Mouse (Mus musculus) right cerebral cortex, postnatal 10 days (tissue): ENCODE results near the gene Dnph1.
"Not testable (repeated sequence)": the region's sequence is repeated elsewhere in the genome, so short reads cannot be mapped to it uniquely, and the experiment has no call there.

Experiments used
- DNase-seq, 2 experiments: peaks; one replicate each; pipeline ENCODE4 v3.0.0; 2021; ENCODE audit warnings: low spot score in 2 of 2

Gene Dnph1

DNA sequence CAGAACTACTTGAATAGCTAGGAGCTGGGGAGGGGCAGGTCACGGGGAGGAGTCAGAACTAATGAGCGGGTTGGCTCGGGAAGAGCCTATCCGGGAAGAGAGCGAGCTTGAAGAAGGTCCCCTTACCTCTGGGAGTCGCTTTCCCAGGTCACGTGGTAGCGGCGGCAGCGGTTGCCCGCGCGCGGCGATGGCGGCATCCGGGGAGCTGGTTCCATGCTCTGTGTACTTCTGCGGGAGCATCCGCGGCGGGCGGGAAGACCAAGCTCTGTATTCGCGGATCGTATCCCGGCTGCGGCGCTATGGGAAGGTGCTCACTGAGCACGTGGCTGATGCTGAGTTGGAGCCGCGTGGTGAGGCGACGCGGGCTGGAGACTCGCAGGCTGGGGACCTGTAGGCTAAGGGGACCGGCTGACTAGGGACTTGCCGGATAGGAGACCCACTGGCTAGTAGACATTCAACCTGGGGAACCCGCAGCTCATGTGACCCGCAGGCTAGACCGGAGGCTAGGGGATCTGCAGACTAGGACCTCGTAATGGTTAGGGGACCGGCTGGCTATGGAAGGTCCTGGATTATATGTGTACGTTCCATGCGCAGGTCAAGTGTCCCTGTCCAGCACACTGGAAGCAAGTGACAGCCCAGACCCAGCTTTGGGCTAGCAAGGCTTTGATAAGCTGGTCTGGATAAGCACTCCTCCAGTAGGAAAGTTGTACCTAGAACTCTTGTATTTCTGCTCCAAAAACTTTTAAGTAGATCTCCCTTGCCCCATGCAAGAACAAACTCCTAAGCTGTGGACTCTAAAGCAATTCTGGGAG, at the start of gene Dnph1:
Gene Dnph1, plus strand, starts transcription at position 89 of the 812 bp plus-strand sequence.
- DNase-seq, result peak; percentile 91 to 93

GRCm38 (mm10) chr17:46452683-46453082, 43.8 kb upstream of the Dnph1 start:
- DNase-seq, result no peak

DNA sequence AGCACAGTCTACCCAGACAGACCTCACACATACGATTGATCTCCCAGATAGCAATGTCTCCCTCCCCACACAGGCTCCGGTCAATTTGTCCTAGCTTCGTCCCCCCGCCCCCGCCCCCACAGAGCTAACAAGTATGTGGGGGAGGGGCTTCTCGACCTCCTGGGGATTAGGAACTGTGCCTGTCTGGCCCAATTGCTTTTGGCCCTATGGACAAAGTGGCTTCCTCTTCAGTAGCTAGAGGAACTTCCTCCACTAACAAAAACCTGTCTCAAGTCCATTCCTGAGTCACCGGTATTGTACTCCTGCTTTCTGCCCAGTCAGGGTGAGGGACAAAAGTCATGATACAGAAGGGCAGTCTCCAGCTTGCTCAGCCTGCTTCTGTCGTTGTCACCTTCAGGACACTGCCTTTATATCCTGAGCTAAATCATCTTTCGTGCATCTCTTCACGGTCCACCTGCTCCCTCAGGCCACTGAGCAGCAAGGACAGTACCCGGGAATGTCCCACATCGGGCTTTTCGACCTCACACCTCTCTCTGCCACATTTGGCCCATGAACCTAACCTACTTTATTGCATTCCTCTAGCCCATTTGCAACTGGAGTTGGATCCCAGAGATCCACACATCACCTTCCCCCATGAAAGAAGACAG, 43.1 kb upstream of the Dnph1 start:
- no peak for DNase-seq

GRCm38 (mm10) chr17:46453970-46454411, 42.5 kb upstream of the Dnph1 start:
- DNase-seq, result no peak

DNA sequence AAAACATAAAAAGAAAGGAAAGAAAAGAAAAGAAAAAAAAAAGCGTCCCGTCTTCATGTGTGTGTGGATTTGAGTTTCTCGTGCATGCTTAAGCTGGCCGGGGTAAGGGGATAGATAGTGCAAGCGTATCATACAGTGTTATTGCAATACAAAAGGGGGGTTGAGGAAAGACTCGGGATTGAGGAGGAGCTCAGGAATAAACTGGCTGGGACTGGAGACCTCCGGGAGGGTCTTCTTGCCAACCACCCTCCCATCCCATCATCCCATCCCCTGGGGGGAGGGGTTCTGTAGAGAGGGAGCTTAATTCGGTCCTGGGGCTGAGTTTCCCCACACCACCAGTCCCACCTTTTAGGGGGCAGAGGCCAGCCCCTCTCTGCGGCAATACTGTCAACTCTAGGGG, 42.0 kb upstream of the Dnph1 start:
- DNase-seq, result no peak

GRCm38 (mm10) chr17:46455110-46455691, 41.3 kb upstream of the Dnph1 start:
- DNase-seq, result no peak

- DNase-seq, result no peak
Measured at GRCm38 (mm10) chr17:46457791-46458190, 38.7 kb upstream of the Dnph1 start.

GRCm38 (mm10) chr17:46458439-46458838, 38.1 kb upstream of the Dnph1 start:
- DNase-seq, result no peak

DNA sequence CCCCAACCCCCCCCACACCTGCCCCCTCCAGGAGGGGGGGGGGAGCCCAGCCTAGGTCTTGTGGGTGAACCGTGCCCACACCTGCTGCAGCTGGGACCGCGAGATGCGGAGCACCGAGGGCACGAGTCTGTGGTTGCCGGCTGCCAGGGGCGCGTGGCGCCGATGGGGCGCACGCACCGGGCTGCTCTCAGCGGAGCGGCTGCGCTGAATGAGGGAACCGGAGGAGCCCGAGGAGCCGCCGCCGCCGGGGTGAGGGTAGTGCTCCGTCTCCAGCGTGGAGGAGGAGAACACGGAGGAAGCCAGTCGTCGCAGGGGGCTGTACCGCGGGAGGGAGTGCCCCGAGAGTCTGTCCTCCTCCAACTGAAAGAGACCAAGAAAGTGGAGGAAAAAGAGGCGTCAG, 35.8 kb upstream of the Dnph1 start:
- no peak for DNase-seq

- no peak for DNase-seq
Measured at GRCm38 (mm10) chr17:46461347-46461746, 35.2 kb upstream of the Dnph1 start.

- DNase-seq, result no peak
Measured at GRCm38 (mm10) chr17:46462226-46462625, 34.3 kb upstream of the Dnph1 start.

- no peak for DNase-seq
Measured at GRCm38 (mm10) chr17:46467830-46468229, 28.7 kb upstream of the Dnph1 start.

DNA sequence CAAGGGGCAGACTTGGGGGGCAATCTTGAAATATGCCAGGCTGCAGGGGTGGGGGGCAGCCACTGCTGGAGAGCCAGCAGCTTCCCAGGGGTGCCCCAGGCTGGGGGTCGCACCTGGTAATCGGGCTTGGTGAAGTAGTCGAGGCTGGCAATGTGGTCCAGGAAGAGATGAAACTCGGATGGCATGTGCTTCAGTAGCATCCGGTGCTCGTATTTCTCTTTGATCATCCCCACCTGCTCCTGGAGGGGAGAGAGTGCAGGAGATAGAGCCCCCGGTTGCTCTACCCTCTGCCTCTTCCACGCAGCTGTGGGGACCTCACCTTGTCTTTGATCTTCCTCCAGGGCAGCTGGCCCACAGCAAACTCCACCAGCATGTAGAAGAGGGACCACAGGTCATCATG, 19.9 kb upstream of the Dnph1 start:
- no peak for DNase-seq

DNA sequence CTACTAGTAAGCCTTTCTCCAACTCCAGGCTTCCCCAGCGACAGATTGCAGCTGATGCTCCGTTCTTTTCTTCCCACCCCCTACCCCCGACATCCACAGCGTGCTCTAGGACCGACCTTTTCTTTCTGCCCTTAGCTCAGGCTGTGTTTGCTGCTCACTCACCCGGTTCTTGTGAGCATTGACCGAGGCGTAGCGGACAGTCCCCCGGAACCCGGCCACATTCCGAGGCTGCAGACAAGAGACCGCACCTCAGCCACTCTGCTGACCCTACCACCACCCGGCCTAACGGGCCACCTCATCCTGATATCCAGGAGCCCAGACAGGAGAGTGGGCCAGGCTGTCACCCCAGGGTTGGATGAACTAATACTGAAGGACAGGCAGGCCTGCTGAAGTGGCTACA, 19.2 kb upstream of the Dnph1 start:
- DNase-seq, result no peak

DNA sequence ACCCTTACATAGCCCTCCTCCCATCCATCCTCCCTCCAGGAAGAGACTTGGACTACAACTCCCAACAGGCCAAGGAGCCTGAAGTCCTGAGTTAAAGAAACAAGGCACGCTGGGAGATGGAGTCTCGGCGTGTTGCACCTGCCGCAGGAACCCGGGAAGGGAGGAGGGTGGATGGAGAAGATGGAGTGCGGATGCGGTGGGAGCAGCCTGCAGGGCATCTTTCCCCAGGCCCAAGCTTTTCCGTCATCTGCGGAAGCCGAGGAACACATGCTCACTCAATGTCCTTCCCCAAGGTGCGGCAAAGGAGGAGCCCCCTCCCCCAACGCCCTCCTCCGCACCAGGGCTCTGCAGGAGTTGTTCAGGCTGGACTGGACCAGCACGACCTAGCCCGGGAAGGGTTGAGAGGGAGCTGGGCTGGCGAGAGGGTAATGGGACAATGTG, 12.9 kb upstream of the Dnph1 start:
- peak; percentile 75 to 80 for DNase-seq

- DNase-seq, result peak in 1 of 2 experiments; percentile 61
Measured at GRCm38 (mm10) chr17:46484021-46484431, 12.5 kb upstream of the Dnph1 start.

DNA sequence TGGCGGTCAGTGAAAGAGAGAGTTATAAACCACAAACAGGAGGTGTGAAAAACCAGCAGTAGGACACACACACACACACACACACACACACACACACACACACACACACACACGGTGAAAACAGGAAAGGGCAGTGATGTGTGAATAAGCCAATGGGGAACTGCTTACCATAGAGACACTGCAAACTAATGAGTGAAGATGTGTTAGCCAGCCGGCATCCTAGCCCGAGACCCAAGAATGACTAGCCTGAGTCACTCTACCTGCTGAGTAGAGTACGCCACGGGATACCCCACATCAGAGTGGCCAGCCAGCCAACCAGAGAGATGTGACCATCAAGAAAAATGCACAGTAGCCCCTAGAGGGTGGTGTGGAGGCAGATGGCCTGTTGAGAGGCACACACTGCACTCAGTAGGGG, 12.0 kb upstream of the Dnph1 start:
- DNase-seq, result no peak

GRCm38 (mm10) chr17:46486995-46487394, 9.5 kb upstream of the Dnph1 start:
- peak in 1 of 2 experiments; percentile 42 for DNase-seq

DNA sequence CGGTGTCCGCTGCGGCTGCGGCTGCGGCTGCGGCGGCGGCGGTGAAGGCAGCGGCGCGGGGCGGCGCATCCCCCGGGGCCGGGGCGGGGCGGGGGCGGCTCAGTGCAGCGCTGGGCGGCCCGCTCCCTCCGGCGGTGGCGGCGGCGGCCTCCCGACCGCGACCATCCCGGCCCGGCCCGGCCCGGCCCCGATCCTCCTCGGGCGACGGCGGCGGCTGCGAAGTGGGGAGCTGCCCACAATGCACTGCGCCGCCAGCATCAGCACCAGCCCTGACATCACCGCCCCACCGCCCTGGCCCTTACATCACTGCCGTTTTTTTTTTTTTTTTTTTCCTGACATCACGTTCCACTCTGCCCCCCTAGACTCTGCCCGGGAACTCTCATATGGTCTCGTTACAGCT, 9.1 kb upstream of the Dnph1 start, which contains the start of gene Ttbk1:
Gene Ttbk1, minus strand, starts transcription at position 245 of the 400 bp plus-strand sequence.
- DNase-seq, result peak; percentile 84 to 85

DNA sequence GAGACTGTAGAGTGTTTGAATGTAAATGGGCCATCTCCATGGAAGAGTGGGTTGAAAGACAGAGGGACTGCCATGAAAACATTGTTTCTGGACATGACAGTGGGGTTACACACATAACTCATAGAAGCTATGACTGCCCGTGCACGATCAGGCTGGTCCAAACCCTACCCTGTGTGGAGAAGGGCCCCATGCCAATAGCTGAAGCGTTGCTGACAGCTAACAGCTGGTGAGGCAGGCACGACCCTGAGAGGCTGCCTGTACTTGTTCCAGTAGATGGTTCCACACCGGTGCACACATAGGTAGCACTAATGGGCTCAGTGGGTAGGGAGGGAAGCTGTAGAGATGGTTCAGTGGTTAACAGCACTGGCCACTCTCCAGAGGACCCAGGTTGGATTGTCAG, 1.0 kb upstream of the Dnph1 start:
- no peak for DNase-seq

GRCm38 (mm10) chr17:46496081-46496480, 430 bp upstream of the Dnph1 start:
- not testable (repeated sequence) for DNase-seq

DNA sequence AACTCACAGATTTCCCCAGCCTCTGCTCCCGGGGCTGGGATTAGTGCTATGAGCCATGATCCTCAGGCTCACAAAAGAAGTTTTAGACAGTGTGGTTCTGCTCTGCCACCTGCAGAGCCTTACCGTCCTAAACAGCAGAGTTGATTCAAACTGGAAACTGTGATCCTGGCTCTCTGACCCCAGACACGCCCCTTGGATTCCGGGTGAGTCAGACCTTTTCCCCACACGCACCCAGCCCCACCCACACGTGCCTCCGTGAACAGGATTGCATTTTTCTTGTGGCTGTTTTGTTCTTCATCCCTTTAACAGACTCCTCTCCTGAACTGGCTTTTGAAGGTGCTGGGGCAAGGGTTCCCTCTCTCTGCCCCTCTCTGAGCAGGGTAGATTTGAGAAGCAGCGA, 1.4 kb downstream of the Dnph1 start:
- no peak for DNase-seq

DNA sequence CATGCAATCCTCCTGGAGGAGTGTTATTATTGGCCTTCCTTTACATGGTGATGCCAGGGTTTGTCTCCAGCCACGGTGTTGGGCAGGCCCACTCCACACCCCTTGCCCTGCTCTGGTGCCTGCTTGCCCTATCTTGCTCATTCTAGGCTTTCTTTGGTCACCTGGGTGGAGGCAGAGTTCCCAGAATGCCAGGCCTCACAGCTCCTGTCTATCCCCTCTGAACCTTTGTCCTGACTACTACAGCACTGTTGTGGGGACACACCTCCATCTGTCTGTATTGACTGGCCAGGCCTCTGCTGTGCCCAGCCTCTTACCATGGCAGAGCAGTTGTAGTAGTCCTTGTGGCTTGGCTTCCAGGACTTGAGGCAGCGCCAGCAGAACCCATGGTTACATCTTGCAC, 6.3 kb downstream of the Dnph1 start:
- no peak for DNase-seq
